In genomic region chr7:142430160-142430678, GRCm38 (mm10) we compare ENCODE assay signal across 8 mouse cellular contexts. TPM values are rescaled to one million over a fixed set of nuclear protein-coding genes. Genes with fewer than 3 reads are reported as not detected.
A peak's percentile ranks its signal among the peaks of the same experiment; 100 is the strongest.
DNase-seq lines count a peak whose midpoint lies in the region; ATAC-seq and TF ChIP-seq lines count a peak whose summit lies in the region.

No protein-coding gene starts in this region.

- H3K9me3 ChIP-seq in kidney, postnatal 0 days (replicated peaks; ENCODE audit: low read length) = no peaks in the 10 kb centered on the region
- no peaks in the 10 kb centered on the region for H3K9me3 ChIP-seq in embryonic facial prominence, embryonic 13.5 days
- H3K9me3 ChIP-seq in limb, embryonic 14.5 days (ENCODE audit: control insufficient read depth, low read length) = no peaks in the 10 kb centered on the region

- WGBS in kidney, postnatal 0 days = 32% methylated on average over 11 of the region's 12 CpGs
- WGBS in kidney, adult 2 months = 33% methylated on average over 12 of the region's 12 CpGs
- 29% methylated on average over 12 of the region's 12 CpGs for WGBS in embryonic facial prominence, embryonic 13.5 days
- 20% methylated on average over 12 of the region's 12 CpGs for WGBS in limb, embryonic 14.5 days

- no peak overlapping the region for H3K9ac ChIP-seq in kidney, postnatal 0 days (ENCODE audit: low read depth, low read length)
- peak overlapping the region; percentile 41; the same call in 1 of the 2 replicates for H3K9ac ChIP-seq in embryonic facial prominence, embryonic 13.5 days
- H3K9ac ChIP-seq in limb, embryonic 14.5 days (ENCODE audit: low read depth, low read length, severe bottlenecking) = no peak overlapping the region

- TF ChIP-seq POLR2A in kidney, adult 2 months (IDR thresholded peaks at IDR 0.05; ENCODE audit: low read depth, low read length) = no peak
- TF ChIP-seq POLR2A in limb, embryonic 14.5 days (IDR thresholded peaks at IDR 0.05; ENCODE audit: borderline replicate concordance, extremely low read depth, insufficient read depth, insufficient read length) = no peak

- H3K4me2 ChIP-seq in kidney, postnatal 0 days (ENCODE audit: low read length) = no peak overlapping the region
- peak overlapping the region; percentile 30 for H3K4me2 ChIP-seq in embryonic facial prominence, embryonic 13.5 days
- H3K4me2 ChIP-seq in limb, embryonic 14.5 days (replicated peaks; ENCODE audit: low read depth, low read length, severe bottlenecking) = 0 out of 2 replicates have a peak overlapping the region, but pooled peaks have one; percentile 3

- TF ChIP-seq CTCF in kidney, postnatal 0 days (IDR thresholded peaks at IDR 0.05; ENCODE audit: low read depth) = no peak
- no peak for TF ChIP-seq CTCF in kidney, adult 2 months (conservative IDR thresholded peaks at IDR 0.05; ENCODE audit: insufficient read depth, insufficient read length, low read depth, low read length)

- H3K36me3 ChIP-seq in kidney, postnatal 0 days (ENCODE audit: insufficient read depth, low read length) = no peaks in the 10 kb centered on the region
- no peaks in the 10 kb centered on the region for H3K36me3 ChIP-seq in kidney, adult 2 months (ENCODE audit: control insufficient read depth, insufficient read depth, low read length)
- no peaks in the 10 kb centered on the region for H3K36me3 ChIP-seq in embryonic facial prominence, embryonic 13.5 days
- H3K36me3 ChIP-seq in limb, embryonic 14.5 days (ENCODE audit: control insufficient read depth, insufficient read depth, low read length) = no peaks in the 10 kb centered on the region

- ATAC-seq in kidney, postnatal 0 days (replicated peaks; ENCODE audit: low FRiP score, low read depth) = peak; percentile 31; the same call in 1 of the 2 replicates
- ATAC-seq in embryonic facial prominence, embryonic 13.5 days (ENCODE audit: insufficient number of reproducible peaks, insufficient read depth, low FRiP score, low TSS enrichment, low read depth) = peak; percentile 75
- peak; percentile 79 for ATAC-seq in limb, embryonic 14.5 days (ENCODE audit: low FRiP score, low read depth)

- no peak for DNase-seq in kidney, postnatal 0 days (ENCODE audit: low spot score)
- DNase-seq in kidney, adult 2 months = no peak
- DNase-seq in heart, postnatal 10 days = peak; percentile 61 to 63
- DNase-seq in limb, embryonic 14.5 days (ENCODE audit: low spot score) = peak; percentile 86
- DNase-seq in right cerebral cortex, postnatal 25 days = peak; percentile 40
- no peak for DNase-seq in urinary bladder, postnatal 10 days (ENCODE audit: low spot score)
- no peak for DNase-seq in MN1 (ENCODE audit: low spot score)

- H3K4me3 ChIP-seq in kidney, postnatal 0 days (replicated peaks; ENCODE audit: low read depth, low read length) = no peak overlapping the region
- H3K4me3 ChIP-seq in kidney, adult 2 months (ENCODE audit: insufficient read depth, low read depth, low read length) = no peak overlapping the region
- H3K4me3 ChIP-seq in embryonic facial prominence, embryonic 13.5 days = no peak overlapping the region
- H3K4me3 ChIP-seq in limb, embryonic 14.5 days (replicated peaks; ENCODE audit: low read length) = no peak overlapping the region

- intact Hi-C loops in heart, postnatal 10 days (cut with DNase I) = no loop called here

- 0 out of 2 replicates have a peak, but pooled peaks cover 5% of the 10 kb centered on the region for H3K4me1 ChIP-seq in kidney, postnatal 0 days (replicated peaks; ENCODE audit: insufficient read depth, low read length)
- H3K4me1 ChIP-seq in kidney, adult 2 months (ENCODE audit: control insufficient read depth, insufficient read depth, low read length) = no peaks in the 10 kb centered on the region
- peaks cover 56% of the 10 kb centered on the region for H3K4me1 ChIP-seq in embryonic facial prominence, embryonic 13.5 days
- H3K4me1 ChIP-seq in limb, embryonic 14.5 days (ENCODE audit: control insufficient read depth, insufficient read depth, low read length) = peaks cover 49% of the 10 kb centered on the region

- no peaks in the 10 kb centered on the region for H3K27me3 ChIP-seq in kidney, postnatal 0 days (ENCODE audit: insufficient read depth, low read length)
- no peaks in the 10 kb centered on the region for H3K27me3 ChIP-seq in kidney, adult 2 months (replicated peaks; ENCODE audit: control insufficient read depth, insufficient read depth, low read length)
- H3K27me3 ChIP-seq in embryonic facial prominence, embryonic 13.5 days = no peaks in the 10 kb centered on the region
- no peaks in the 10 kb centered on the region for H3K27me3 ChIP-seq in limb, embryonic 14.5 days (ENCODE audit: control insufficient read depth, insufficient read depth, low read length)

- H3K27ac ChIP-seq in kidney, postnatal 0 days = peak overlapping the region; percentile 16; the same call in 1 of the 2 replicates
- no peak overlapping the region for H3K27ac ChIP-seq in kidney, adult 2 months (ENCODE audit: insufficient read depth, low read depth, low read length)
- H3K27ac ChIP-seq in embryonic facial prominence, embryonic 13.5 days = peak overlapping the region; percentile 86
- H3K27ac ChIP-seq in limb, embryonic 14.5 days (replicated peaks; ENCODE audit: low read depth, low read length) = peak overlapping the region; percentile 82

RNA-seq across cellular contexts. Expression of gene Syt8, which starts 4.4 kb away (rescaled TPM):
- 2.5 and 4.8 TPM in 2 replicates for polyA plus RNA-seq in kidney, postnatal 0 days (2015; fragmentation: Nextera tagmentation; extraction: Ambion mirVana)
- polyA plus RNA-seq in kidney, adult 2 months (2012; rRNA removed) = 1.8 and 3.3 TPM in 2 replicates
- 0.37 and 0.66 TPM in 2 replicates for polyA plus RNA-seq in embryonic facial prominence, embryonic 13.5 days (2015; fragmentation: Nextera tagmentation; extraction: Ambion mirVana)
- total RNA-seq in heart, postnatal 10 days (2021) = not detected
- 4.9 and 7.3 TPM in 2 replicates for polyA plus RNA-seq in limb, embryonic 14.5 days (2012; rRNA removed)
- 1.5 and 2.0 TPM in 2 replicates for polyA plus RNA-seq in limb, embryonic 14.5 days (2014; fragmentation: Nextera tagmentation; extraction: Ambion mirVana)

RNA-seq across cellular contexts. Expression of gene Tnni2, which starts 11.4 kb away (rescaled TPM):
- polyA plus RNA-seq in kidney, postnatal 0 days (2015; fragmentation: Nextera tagmentation; extraction: Ambion mirVana) = 2.2 and 3.0 TPM in 2 replicates
- polyA plus RNA-seq in kidney, adult 2 months (2012; rRNA removed) = 0.54 and 103 TPM in 2 replicates
- polyA plus RNA-seq in embryonic facial prominence, embryonic 13.5 days (2015; fragmentation: Nextera tagmentation; extraction: Ambion mirVana) = 7.7 and 8.4 TPM in 2 replicates
- 1 to 10 TPM; 1.9 to 4.3 TPM for total RNA-seq in heart, postnatal 10 days (2021)
- polyA plus RNA-seq in limb, embryonic 14.5 days (2012; rRNA removed) = 60.8 and 156 TPM in 2 replicates
- polyA plus RNA-seq in limb, embryonic 14.5 days (2014; fragmentation: Nextera tagmentation; extraction: Ambion mirVana) = 76.8 and 134 TPM in 2 replicates

RNA-seq across cellular contexts. Expression of gene Lsp1, which starts 30.4 kb away (rescaled TPM):
- polyA plus RNA-seq in kidney, postnatal 0 days (2015; fragmentation: Nextera tagmentation; extraction: Ambion mirVana) = 161 and 165 TPM in 2 replicates
- polyA plus RNA-seq in kidney, adult 2 months (2012; rRNA removed) = 22.2 and 39.8 TPM in 2 replicates
- polyA plus RNA-seq in embryonic facial prominence, embryonic 13.5 days (2015; fragmentation: Nextera tagmentation; extraction: Ambion mirVana) = 28.5 and 29.2 TPM in 2 replicates
- total RNA-seq in heart, postnatal 10 days (2021) = 100 to 1,000 TPM; 111 to 116 TPM
- 102 TPM in 2 replicates for polyA plus RNA-seq in limb, embryonic 14.5 days (2012; rRNA removed)
- 45.8 and 48.0 TPM in 2 replicates for polyA plus RNA-seq in limb, embryonic 14.5 days (2014; fragmentation: Nextera tagmentation; extraction: Ambion mirVana)

RNA-seq across cellular contexts. Expression of gene Ctsd, which starts 42.4 kb away (rescaled TPM):
- 575 and 586 TPM in 2 replicates for polyA plus RNA-seq in kidney, postnatal 0 days (2015; fragmentation: Nextera tagmentation; extraction: Ambion mirVana)
- polyA plus RNA-seq in kidney, adult 2 months (2012; rRNA removed) = 830 and 897 TPM in 2 replicates
- 210 and 222 TPM in 2 replicates for polyA plus RNA-seq in embryonic facial prominence, embryonic 13.5 days (2015; fragmentation: Nextera tagmentation; extraction: Ambion mirVana)
- total RNA-seq in heart, postnatal 10 days (2021) = 100 to 1,000 TPM; 501 to 525 TPM
- 237 and 274 TPM in 2 replicates for polyA plus RNA-seq in limb, embryonic 14.5 days (2012; rRNA removed)
- polyA plus RNA-seq in limb, embryonic 14.5 days (2014; fragmentation: Nextera tagmentation; extraction: Ambion mirVana) = 334 and 354 TPM in 2 replicates

RNA-seq across cellular contexts. Expression of gene Gm49369, which starts 47.8 kb away (rescaled TPM):
- not detected in 2 replicates for polyA plus RNA-seq in kidney, postnatal 0 days (2015; fragmentation: Nextera tagmentation; extraction: Ambion mirVana)
- polyA plus RNA-seq in kidney, adult 2 months (2012; rRNA removed) = 0.36 TPM in 1 of 2 replicates, not detected in the other
- not detected in 2 replicates for polyA plus RNA-seq in embryonic facial prominence, embryonic 13.5 days (2015; fragmentation: Nextera tagmentation; extraction: Ambion mirVana)
- 1 to 10 TPM; 1.7 to 5.1 TPM for total RNA-seq in heart, postnatal 10 days (2021)
- polyA plus RNA-seq in limb, embryonic 14.5 days (2012; rRNA removed) = 0.09 TPM in 1 of 2 replicates, not detected in the other
- not detected in 2 replicates for polyA plus RNA-seq in limb, embryonic 14.5 days (2014; fragmentation: Nextera tagmentation; extraction: Ambion mirVana)

Comparison
In these comparisons a context has a peak if more than half of its experiments do, and no peak if none do; other contexts are left out.
1. DNase-seq: peak in heart, postnatal 10 days (2 of 2), limb, embryonic 14.5 days (single experiment) and right cerebral cortex, postnatal 25 days (single experiment); none in kidney, postnatal 0 days (single experiment), kidney, adult 2 months (single experiment), urinary bladder, postnatal 10 days (single experiment) and MN1 (single experiment).
2. Peak in every context shown above with its lines, with median percentiles within 50 percentile points of each other: ATAC-seq.